Mouse (Mus musculus) lung, postnatal 14 days (tissue): ENCODE results near the gene Gm49320.
A peak's percentile ranks its signal among the peaks of the same experiment; 100 is the strongest.
"Not testable (repeated sequence)": the region's sequence is repeated elsewhere in the genome, so short reads cannot be mapped to it uniquely, and the experiment has no call there.

ENCODE experiments used
- DNase-seq: peaks from one replicate; pipeline ENCODE4 v3.0.0; 2021

Gene Gm49320

DNA sequence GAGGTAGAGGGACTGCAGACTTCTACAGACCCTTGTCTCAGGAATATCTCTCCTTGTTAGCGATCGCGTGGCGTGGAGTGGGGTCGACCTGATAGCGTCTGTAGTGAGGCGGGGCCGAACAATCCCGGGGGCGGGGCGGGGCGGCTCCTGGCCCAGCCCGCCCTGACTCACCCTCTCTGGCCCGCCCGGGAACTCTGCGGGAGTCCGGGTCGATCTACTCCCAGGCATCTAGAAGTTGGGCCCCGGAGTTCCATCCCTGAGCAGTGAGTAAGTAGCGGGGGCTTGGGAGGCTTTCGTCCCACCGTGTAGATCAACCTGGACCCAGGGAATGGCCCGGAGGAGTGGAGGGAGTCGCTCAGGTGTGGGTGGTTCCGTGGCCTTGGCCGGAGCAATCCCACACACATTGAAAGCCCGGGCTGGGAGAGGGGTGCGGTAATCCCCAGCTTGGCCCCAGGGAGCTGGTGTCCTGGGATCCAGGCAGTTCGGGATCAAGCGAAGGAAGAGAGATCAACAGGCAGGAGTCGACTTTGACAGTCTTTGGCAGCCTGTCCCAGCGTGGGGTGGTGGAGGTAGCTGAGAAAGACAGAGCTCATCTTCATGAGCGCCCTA is 11.8 kb upstream of the Gm49320 start, which contains the start of gene Lrrc8e:
Gene Lrrc8e, plus strand, starts transcription at position 89 of the 609 bp plus-strand sequence.
- peak; percentile 36 for DNase-seq

DNA sequence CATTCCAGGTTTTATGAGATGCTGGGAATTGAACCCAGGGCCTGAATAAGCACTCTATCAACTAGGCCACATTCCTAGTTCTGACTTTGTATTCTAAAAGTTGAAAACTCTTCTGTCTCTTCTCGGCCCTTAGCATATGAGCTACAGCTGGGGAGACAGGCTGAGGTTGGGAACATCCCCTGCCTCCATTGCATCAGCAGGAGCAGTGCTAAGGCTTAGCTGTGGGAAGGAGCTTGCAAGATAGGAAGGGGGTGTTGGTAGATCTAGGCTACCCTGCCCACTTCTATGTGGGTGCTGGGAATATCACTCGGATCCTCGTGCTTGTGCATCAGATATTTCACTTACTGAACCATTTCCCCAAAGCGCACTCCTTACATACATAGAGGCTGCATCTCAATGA is 10.7 kb upstream of the Gm49320 start:
- no peak for DNase-seq

DNA sequence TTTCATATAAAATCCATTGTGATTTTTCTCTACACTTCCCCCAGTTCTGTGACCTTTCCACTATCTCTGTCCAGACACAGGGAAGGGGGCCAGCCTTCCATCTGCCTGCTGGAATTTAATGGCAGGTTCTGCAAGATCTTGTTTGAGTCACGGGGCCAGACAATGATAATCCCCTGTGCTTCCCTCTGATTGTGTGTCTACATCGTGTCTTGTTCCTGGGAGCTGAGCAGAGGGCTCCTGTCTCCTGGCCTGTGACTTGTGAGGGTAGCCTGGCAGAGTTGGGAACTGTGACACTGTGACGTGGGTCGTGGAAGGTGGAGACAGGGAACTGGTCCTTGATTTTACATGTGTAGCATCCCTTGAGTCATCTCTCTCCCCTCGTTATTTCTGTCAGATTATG is 8.9 kb upstream of the Gm49320 start:
- DNase-seq = no peak

DNA sequence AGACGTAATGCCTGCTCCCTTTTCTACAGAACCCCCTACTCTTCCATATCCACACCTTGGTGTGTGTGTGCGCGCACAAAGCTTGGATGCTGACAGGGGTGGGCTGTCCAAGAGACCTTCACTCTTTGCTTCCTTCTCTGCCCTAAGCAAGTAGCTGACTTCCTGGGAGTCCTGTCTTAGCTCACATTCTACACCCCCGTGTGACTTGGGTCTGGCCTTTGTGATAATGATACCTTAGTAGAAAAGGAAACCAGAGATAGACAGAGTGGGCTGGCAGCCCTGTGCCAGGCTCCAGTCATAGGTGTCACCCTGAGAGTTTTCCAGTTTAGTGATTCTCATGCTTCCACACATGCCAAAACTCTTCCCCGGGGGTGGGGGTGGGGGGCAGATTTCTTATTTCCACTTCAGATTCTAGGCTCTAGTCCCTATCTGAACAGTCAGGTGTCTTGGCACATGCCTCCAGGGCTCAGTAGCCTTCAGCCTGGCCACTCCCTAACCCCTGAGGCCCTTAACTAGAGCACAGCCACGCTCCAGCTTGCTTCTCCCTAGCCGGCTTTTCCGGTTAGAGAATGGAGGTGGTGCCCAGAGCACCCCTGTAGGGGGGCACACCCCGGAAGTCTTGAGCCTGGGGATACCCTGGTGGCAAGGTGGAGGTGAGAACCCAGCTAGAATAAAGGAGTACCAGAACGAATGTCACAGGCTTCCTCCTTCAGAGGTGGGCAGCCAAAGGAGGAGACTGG is 7.9 kb upstream of the Gm49320 start:
- peak; percentile 22 for DNase-seq

DNA sequence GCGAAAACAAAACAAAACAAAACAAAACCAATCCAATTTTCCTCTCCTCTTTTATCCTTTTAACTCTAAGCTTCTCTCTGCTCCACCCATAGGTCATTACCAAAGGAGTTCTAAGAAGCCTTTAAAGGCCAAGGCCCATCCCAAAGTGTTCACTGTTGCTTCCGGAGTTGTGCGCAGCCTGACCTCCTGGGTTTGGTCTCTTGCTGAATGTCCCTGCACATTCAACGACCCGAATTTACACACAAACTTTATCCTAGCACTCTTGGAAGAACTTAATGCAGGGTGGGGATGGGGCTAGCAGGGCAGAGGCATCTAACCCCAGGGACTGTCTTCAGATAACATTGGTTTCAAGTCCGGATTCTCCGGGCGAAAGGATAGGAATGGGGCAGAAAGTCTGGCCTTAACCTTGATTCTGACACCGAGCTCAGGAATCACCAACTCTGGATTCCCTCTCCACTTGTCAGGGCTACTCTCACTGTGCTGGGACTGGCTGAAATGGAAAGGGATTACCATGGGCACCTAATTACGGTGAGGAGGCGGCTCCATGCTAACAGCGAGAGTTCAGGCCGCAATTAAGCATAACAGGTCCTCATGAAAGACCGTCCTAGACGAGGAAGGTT is 741 bp upstream of the Gm49320 start:
- DNase-seq = peak; percentile 25

DNA sequence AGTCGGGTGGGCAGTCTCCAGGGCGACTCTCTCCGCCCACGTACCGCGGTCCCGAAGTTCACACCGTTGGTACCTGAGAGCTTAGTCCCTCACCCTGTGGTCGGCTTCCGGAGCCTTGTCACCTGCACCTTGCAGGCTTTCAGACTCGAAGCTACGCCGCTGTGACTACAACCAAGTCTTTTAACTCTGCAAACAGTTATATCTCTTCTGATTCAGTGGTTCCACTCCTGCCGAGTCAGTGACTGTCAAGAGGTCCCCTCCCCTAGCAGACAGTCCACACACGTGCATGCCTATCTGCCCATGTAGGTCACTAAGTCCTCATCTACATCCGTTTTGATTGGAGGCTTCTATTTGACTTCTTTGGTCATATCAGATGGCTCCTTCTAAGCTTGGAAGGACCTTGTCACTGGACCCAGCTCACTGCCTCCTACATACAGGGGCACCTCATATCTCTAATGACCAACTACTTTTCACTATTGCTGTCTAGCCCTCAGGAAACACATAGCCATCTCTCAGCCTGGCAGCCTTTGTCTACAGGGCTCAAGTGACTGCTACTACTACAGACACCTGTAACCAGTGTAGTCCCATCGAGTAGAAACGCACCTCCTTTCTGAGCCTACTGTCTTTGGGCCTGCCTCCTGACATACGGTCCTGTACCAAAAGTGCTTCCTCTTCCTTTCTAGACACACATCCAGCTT is 677 bp downstream of the Gm49320 start:
- no peak for DNase-seq

- DNase-seq = no peak
Measured at GRCm38 (mm10) chr8:4245061-4245460, 6.4 kb downstream of the Gm49320 start.

DNA sequence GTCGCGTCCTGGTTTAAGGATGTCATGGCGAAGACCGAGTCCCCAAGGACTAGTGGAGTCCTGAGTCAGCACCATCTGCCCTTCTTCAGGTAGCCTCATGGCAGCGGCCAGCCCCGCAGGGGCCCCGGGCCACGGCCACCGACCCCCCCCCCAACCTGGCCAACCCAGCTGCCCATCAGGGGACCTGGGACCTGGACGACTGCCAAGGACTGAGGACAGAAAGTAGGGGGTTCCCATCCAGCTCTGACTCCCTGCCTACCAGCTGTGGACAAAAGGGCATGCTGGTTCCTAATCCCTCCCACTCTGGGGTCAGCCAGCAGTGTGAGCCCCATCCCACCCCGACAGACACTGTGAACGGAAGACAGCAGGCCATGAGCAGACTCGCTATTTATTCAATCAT is 7.1 kb downstream of the Gm49320 start:
- no peak for DNase-seq

- no peak for DNase-seq
Measured at GRCm38 (mm10) chr8:4247241-4247640, 8.6 kb downstream of the Gm49320 start.

DNA sequence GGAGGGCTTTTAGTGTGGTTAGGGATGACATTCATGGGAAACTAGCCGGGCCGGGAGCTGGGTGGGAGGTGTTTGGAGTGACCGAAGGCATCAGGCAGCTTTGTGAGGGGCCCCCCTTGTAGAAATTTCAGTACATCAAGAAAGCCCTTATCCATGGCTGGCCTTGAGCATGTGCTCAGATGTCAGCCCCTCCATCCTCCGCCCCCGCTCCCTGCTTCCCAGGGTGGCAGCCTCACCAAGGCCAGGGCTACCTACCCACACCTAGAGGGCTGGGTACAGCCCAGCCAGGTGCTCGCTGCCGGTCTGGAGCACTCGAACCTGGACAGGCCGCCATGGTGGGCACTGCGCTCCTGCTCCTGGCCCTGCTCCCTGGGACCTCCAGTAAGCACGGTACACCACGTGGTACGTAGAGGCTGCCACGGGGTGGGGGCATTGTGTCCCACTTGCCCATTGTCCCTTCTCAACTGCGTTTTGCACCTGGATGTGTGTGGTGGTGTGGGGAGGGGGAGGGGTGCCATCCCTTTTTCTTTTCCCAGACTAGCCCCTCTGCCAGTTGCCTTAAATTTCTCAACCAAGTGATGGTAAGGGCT is 9.4 kb downstream of the Gm49320 start, which contains the start of gene Tgfbr3l:
Gene Tgfbr3l, plus strand, starts transcription at position 264 of the 590 bp plus-strand sequence.
- DNase-seq = no peak

GRCm38 (mm10) chr8:4249213-4249612 is 10.5 kb downstream of the Gm49320 start:
- DNase-seq = no peak

GRCm38 (mm10) chr8:4250306-4250970 is 11.8 kb downstream of the Gm49320 start:
- peak; percentile 89 for DNase-seq

DNA sequence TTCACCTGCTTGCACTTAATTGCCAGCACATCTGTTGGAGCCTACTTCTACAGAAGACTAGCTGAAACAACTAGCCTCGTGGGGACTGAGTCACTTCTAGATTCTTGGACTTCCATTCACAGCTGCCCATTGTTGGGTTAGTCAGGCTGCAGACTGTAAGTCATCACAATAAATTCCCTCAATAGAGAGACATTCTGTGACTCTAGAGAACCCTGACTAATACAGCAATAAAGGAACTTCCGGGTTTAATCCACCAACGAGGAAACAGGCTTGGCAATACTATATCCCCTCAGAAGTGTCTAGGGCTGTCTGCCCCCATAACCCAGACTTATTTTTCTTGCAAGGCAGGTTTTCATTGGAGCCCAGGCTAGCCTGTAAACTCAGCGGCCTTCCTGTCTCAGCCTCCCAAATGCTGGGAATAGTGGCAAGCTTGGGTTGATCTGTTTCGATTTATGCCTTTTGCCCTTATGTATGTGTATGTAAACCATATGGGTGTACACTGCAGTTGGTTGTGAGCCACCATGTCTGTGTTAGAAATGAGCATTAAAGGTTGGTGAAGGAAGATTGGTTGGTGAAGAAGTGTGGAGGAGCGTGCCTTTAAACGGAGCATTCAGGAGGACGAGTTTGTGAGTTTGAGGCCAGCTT is 13.6 kb downstream of the Gm49320 start:
- DNase-seq = no peak

DNA sequence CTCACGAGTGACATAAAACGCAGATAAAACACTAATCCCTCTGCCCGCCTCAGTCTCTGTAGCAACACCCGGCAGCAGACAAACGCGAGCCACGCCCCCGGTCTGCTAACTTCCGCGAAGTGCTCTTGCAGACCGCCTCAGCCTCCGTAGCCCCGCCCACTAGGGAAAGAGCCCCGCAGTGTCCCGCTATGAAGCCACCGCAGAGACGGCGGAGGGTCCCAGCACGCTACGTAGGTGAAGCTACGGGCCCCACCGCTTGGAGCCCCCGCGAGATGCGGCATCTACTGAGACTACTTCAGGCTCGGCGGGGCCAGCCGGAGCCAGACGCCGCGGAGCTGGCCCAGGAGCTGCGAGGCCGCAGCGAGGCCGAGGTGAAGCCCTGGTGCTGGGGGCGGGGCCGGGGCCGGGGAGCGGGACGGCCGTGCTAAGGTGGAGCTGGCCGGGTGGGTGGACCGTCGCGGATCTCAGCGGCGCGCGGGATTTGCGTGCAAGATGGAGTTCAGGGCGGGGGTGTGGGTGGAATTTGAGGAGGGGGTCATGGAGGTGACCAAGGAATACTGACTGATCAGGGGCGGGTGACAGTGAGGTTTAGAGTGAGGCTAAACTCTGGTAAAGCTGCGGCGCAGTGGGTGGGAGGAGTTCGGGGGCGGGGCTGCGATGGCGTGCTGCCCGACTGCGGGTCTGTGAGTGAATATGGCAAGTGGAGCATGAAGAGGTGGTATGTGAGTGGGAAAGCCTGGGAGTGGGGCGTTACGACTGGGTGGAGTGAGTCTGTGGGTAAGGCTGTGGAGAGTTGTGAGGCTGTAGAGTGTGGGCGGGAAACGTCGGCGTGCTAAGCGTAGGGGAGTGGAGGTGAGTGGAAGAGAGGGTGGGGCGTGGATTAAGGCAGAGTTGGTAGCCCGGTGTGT is 14.5 kb downstream of the Gm49320 start, which contains the start of gene Snapc2:
Gene Snapc2, plus strand, starts transcription at position 147 of the 908 bp plus-strand sequence.
- peak; percentile 97 for DNase-seq

GRCm38 (mm10) chr8:4254001-4254400 is 15.3 kb downstream of the Gm49320 start:
- DNase-seq = peak; percentile 33

- not testable (repeated sequence) for DNase-seq
Measured at GRCm38 (mm10) chr8:4255471-4255870, 16.8 kb downstream of the Gm49320 start.

- DNase-seq = no peak
Measured at GRCm38 (mm10) chr8:4256911-4257310, 18.2 kb downstream of the Gm49320 start.

GRCm38 (mm10) chr8:4257350-4257749 is 18.7 kb downstream of the Gm49320 start:
- DNase-seq = no peak

- DNase-seq = peak; percentile 83
Measured at GRCm38 (mm10) chr8:4258233-4258632, 19.6 kb downstream of the Gm49320 start.

GRCm38 (mm10) chr8:4258678-4259077 is 20.0 kb downstream of the Gm49320 start:
- DNase-seq = no peak
